Mouse (Mus musculus): Measurements from ENCODE around the gene Ankrd28.

Gene Ankrd28

DNA sequence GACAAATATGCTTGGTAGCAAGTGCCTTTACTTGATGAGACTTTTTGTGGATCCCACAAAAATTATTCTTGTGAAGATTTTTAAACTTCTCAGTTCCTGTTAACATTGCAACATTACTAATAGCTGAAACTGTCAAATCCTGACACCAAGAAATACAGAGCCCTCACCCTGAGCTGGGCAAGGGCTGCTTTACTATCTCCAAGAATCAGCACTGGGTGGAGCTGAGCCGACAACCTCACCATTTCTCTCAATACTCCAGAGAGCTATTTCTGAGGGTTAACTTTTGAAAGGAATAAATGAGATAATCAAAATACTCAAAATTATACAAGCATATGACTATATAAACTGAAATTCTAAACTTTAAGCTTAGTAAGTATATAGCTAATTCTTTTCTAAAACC lies 121.1 kb downstream of the Ankrd28 start:
- no peak for DNase-seq

DNA sequence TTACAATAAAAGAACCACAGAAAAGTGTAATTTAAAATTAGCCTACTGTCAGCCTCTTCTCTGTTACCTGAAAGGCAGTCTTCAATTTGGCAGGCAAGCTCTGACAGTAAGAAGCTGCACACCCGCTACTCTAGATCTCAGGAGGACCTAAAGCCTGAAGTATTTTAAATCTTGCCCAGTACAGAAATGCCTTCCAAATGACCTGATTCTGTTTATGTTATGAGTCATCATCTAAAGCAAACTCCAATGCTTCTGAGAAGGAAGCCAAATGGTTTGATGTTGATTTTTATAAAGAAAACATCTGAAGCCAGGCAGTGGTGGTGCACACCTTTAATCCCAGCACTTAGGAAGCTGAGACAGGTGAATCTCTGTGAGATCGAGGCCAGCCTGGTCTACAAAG lies 130.1 kb downstream of the Ankrd28 start:
- DNase-seq = no peak

DNA sequence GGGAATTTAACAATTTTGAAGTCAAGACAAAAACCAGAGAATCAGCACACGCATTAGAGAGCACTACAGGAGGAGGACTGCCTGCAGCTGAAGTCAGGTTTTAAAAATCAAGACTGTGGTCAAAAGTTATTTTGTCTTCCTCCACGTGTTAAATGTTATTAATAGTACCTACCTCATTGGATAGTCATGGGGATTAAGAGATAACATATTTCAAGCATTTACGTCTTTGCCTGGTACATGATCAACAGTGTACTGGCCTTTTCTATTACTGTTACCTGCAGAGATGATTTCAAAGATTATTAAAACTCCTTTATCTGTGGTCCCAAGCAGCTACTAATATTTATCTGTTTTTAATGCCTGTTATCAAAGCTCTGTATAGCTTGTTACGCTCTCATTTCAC lies 132.7 kb downstream of the Ankrd28 start:
- no peak for DNase-seq

DNA sequence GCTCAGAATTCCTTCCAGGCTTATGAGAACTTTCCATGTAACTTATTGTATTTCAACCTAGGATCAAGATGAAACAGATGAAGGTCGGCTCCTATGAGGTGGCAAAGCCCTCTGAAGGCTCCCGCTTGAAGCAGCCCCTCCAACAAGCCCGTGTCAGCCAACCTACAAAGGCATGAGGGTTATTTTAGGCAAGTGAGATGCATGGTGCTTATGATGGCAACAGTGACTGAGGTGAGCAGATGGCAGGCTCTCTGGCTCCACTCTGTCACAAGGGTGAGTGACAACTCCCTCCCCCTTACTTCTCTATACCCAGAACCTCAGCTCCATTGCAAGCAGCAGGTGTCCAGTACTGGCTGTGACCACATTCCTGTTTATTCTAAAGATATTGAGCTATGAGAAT lies 133.1 kb downstream of the Ankrd28 start:
- peak; percentile 35 for DNase-seq

DNA sequence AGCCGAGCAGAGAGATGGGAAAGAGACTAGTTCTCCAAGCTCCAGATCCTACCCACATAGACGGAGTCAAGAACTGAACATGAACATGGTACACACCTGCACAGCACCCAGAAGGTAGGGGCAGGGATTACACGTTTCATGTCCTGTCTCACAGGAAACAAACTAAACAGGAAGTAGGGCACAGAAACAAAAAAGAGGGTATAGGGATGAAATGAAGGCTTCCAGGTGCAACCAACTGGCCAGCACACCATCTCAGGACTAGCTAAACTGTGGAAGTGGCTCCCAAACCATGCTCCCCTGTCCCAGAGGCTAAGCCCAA lies 133.5 kb downstream of the Ankrd28 start:
- peak; percentile 50 for DNase-seq

DNA sequence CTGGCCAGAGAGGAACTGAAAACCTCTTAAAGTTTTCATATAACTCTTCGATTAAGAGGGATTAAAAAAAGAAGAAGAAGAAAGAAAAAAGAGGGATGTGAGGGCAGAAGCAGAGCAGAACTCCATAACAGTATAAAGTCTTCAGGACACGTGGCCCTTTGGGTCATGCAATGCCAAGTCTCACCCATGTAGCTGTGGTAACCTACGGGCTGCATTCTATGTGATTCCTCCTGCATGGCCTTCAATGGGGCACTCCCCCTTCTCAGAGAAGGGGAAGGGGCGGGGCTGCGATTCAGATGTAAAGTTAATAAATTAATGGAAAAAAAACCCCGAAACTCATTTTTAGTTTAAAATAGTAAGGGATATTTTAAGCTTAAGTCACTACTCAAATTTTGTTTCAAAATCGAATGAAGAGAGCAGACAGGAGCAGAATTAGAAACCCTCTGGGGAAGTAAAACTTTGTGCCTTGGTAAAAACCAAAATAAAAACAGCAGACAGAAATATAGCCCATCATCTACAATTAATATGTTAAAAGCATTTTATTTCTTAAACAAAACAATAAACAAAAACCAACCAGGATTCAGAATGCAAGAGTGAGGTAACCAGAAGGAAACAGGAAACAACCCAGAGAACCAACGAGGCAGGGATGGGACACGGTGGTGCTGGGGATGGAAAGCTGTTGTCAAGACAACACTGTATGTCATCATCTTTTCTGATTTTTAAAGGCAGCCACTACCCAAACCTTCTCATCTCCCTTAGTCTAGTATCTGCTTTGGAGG lies 134.1 kb downstream of the Ankrd28 start:
- DNase-seq = no peak

DNA sequence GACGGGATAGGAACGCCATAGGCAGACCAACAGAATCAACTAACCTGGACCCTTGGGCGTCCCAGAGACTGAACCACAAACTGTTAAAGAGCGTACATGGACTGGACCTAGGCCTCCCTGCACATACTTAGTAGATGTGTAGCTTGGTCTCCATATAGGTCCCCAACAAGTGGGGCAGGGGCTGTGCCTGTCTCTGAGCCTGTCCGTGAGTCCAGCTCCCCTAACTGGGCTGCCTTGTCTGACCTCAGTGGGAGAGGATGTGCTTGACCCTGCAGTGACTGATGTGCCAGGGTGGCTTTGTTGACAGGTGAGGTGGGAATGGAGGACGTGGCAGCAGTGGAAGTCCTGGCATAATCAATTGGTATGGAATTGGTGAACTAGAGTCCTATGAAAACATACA lies 137.9 kb downstream of the Ankrd28 start:
- no peak for DNase-seq

DNA sequence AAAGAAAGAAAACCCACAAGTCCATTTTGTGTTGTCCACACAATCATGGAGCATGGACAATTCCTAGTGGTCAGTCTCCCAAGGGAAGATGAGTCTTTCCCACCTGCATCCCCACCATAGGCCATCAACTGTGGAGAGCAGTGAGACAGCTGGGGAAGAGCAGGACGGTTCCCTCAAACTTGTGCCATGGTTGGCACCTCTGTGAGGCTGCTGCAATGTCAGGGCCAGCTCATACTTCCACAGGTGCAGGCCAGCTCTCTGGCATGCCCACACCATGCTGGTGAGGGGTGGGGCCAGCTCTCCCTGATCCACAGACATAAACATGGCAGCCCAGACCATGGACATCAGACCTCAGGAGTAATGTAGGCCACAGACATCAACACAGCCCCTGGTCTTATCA lies 144.2 kb downstream of the Ankrd28 start:
- no peak for DNase-seq

DNA sequence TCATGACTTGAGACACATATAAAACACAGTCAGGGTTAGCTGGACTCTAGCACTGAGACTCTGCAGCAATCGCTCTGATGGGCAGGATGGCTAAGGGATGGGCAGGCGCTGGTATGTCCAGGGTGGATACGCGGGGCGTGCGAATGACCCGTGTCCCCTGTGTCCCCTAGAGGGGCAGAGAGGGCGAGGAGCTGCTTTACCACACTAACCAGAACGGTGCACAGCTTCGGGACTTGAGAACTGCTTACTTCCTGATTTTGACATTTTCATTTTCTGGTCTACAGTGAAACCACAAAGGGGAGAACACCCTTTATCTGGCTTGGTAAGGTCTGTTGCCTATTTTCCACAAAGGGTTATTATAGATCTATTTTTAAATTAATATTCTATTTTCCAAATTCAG lies 144.8 kb downstream of the Ankrd28 start:
- peak; percentile 46 for DNase-seq

DNA sequence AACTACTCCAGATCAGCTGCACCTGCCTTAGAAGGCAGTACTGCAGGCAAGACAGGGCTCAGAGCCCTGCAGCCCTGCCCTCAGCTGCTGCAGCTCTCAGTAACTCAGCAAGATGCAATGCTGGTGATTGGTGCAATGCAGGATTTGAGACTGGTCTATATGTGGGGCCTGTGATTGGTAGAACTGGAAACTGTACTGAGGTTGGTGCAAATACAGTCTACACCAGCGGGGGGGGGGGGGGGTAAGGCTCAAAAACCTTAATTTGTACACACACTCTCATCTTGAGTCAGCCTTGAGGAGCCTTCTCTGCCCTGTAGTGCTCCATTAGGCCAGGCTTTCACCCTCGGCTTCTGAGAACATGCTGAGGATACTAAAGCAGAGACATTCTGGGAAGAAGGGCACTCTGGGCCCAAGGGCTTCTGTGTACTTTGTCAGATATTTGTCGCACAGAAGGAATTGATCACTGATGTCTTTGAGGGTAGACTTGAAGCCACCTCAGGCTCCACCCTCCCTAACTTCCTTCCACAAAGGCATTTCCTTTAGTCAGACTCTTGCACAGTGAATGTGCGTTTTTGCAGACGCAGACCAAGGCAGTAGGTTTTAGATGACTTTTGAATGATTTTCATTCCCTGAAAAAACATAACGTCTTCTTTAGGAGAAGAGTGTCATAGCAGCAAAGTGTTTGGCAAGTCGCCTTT lies 146.0 kb downstream of the Ankrd28 start:
- peak; percentile 39 for DNase-seq

DNA sequence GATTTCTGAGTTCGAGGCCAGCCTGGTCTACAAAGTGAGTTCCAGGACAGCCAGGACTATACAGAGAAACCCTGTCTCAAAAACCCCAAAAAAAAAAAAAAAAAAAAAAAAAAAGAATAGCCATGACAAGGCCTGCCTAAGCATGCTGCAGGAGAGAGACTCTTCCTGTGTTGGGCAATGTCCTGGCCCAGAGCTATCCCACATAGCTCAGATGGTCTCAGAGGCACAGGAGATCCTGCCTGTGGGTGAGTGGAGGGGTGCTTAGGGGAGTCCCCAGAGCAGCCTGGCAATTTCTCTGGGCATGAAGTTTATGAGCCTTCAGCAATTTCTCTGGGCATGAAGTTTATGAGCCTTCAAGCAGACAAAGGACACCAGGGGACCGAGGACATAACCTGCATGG lies 146.8 kb downstream of the Ankrd28 start:
- no peak for DNase-seq

DNA sequence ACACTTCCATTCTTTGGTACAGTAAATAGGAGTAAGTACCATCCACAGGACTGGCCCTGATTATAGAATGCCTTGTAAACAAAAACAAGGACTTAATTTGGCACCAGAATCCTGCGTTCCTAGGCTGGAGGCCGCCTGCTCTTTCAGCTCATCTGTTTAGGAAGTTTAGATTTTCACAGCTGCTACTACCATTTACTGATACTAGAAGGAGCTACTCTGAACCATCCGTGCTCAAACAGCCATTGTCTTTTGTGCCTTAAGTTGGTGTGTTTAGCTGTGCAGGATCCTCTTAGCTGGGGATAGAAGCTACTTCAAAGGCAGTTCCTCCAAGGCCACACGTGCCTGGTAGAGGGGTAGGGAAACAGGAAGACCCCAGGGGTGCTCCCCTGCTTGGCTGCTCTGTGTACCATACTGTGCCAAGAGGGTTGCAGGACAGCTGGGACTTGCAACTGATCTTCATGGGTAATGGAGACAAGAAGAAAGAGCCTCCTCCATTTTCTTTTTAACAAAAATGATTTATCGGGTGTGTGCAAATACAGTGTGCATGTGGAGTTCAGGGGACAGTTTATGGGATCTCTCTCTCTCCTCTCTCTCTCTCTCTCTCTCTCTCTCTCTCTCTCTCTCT lies 148.4 kb downstream of the Ankrd28 start:
- DNase-seq = peak; percentile 35

DNA sequence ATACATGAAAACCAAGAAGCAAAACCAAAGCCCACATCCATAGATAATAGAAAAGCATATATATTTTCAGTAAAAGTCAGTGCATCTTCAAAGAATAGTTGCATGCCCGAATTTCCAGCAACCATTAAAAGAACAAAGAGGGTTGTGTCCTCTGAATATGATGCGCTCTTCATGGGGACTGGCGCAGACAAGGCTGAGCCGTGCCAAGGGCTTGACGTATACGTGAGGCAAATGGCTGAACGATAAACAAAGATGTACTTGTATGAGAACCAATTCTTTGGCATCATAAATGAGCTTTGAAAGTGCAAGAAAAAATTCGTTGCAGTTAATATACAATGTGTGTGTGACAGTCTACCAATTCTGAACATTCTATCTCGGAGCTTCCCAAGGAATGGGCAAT lies 149.2 kb downstream of the Ankrd28 start:
- DNase-seq = no peak

DNA sequence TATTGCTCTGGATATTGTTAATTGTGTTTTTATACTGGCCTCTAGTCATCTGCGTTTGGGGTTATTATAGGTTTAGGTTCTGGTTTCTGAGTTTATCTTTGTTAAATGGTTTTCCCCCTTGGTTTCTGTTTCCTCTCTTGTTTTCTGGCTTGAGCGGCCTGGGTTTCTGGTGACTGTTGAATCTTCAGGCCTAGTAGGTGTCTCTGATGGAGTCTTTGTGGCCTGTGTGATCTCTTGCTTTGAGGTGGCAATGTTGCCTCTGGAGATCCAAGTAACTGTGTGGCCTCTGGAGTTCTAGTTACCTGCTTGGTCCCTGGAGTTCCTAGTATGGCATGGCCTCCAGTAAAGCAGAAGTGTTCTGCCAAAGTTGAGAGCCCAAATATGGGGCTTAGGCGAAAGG lies 149.8 kb downstream of the Ankrd28 start:
- DNase-seq = no peak

DNA sequence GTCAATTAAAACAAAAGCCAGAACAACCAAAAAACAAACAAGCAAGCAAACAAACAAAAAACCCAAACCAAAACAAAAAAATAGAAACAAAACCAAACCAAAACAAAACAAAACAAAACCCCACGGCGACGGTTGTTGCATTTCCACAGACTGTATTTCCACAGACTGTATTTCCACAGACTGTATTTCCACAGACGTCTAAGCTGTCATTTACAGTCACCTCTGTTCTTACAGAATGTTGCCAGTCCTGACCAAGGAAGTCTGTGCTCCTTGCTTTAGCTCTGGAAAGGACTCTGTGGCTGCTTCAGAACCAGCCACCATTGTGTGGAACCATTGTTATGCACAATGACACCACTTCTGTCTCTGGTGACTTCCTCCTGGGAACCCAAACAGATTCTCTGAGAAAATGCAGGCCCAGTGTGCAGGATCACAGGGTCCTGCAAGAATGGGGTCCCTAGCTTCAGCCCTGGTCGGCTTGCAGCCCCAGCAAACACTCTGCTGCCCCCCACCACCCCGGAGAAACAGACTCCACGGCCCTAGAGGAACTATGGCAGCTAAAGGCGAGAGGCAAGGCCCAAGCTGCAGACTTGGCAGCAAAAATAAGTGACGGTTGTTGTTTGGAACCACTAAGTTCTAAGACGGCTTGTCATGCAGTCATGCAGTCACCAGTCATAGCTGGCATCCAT lies 158.7 kb downstream of the Ankrd28 start:
- DNase-seq = no peak

DNA sequence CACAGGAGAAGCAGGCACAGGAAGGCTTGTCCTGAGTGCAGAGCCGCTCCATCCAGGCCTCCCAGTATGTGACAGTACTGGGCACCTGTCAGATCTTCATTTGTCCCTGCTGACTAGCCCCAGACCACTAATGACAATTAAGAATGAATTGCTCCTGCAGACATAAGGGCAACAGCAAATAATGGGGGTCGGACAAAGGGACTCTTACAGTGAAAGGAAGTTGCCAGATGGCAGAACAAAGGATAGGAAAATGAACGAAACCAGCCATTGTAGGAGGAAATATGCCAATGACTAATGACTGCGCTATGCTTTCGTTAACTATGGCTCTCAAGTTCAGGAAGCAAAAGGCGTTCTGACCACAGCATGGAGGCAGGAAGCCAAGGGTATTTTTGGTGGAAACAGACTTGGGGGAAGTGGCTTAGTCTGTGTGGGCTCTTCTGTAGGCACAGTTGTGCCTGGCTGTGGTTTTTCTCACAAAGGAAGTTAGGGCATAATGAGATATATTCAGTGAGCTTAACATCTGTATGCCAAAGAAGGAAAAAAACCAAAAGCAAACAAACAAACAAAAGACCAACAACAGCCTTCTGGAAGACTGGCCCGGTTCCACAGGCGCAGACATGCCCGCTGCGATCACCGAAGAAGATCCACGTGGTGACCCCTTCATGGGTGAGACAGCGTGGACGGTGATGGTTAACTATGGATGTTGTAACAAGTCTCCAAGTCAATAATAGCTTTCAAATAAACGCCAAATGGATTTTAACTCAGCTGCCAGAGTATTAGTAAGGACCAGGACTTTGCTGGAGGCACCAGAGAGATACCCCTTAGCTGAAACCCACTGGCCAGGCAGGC lies 160.6 kb downstream of the Ankrd28 start:
- DNase-seq = peak; percentile 65

DNA sequence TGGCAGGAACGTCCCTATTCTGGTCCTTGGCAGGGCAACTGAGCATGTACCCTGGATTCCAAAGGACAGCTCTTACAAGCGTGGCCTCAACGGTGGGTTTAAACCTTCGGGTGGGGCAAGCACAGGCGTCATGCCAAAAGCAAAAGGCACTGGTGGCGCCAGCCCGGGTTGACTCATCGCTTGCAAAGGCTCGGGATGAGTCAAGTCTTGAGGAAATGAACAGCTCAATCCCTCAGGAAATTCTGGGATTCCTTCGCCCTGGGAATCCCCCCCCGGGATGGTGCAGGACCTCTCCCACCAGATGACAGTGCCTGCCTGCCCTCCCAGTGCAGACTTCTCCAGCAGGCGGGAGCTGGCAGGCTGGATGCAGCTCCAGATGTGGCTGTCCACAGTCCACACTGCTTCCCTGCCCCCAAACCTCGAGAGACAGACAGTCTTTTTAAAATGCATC lies 161.3 kb downstream of the Ankrd28 start:
- DNase-seq = peak; percentile 44

DNA sequence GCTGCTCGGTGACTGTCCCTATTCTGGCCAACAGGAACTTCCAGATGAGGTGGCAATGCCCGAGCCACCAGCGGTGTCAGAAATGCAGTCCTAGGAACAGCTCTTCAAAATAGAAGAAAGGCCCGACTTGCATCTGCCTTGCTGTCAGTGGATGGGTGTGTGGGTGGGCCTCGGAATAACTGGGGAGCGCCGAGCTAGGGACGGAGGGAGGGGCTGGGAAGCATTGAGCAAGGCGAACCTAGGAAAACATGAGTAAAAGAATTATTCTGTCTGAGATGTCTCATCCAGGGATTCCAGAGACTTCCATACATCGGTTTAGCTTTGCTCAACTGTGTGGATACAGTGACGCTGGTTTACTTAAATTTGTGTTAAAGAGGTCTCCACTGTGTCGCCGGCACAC lies 162.1 kb downstream of the Ankrd28 start:
- no peak for DNase-seq

DNA sequence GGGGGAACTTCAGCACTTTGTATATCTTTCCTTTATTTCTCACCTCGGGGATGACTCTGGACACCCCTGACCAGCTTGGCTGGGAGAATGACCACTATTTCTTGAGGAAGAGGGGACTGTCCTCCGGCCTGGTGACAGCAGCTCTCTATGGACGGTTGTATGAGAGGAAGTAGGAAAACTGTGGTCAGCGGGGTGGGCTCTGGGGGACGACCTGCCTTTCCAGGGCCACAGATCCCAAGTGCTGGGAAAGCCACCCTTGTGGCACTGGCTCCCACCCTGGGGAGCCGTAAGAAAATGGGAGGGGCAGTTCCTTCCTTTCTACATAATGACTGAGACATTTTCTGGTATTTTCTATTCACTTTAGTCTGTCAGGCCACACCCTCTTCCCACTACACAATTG lies 162.7 kb downstream of the Ankrd28 start:
- DNase-seq = no peak

DNA sequence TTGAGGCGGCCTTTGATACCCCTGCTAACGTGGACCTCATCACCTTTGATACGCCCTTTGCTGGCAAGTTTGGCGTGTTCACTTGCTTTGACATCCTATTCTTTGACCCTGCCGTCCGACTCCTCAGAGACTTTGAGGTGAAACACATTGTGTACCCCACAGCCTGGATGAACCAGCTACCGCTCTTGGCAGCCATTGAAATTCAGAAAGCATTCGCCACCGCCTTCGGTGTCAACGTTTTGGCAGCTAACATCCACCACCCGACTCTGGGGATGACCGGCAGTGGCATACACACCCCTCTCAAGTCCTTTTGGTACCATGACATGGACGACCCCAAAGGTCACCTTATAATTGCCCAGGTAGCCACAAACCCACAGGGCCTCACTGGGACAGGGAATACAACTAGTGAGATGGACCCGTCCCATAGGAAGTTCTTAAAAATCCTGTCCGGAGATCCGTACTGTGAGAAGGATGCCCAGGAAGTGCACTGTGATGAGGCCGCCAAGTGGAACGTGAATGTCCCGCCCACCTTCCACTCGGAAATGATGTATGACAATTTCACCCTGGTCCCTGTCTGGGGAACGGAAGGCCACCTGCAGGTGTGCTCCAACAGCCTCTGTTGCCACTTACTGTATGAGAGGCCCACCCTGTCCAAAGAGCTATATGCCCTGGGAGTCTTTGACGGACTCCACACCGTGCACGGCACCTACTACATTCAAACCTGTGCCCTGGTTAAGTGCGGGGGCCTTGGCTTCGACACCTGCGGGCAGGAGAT lies 163.3 kb downstream of the Ankrd28 start:
- DNase-seq = no peak

DNA sequence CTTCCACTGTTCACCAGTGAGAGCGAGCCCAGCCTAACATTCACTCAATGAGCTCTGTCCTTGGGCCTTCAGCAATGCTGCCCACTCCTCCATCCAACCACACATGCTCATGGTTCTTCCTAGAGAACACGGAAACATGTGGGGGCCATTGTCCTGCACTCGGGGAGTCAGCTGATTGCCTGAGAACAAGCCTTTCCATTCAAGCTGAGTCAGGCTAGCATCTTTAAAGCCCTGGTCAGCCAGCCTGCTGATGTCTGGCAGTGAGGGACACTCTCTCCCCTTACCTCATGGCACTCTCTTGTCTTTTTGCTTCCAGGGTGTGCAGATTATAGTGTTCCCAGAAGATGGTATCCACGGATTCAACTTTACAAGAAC lies 164.9 kb downstream of the Ankrd28 start:
- DNase-seq = no peak
